Mouse (Mus musculus): ENCODE data around the gene Cdk13.

DNA sequence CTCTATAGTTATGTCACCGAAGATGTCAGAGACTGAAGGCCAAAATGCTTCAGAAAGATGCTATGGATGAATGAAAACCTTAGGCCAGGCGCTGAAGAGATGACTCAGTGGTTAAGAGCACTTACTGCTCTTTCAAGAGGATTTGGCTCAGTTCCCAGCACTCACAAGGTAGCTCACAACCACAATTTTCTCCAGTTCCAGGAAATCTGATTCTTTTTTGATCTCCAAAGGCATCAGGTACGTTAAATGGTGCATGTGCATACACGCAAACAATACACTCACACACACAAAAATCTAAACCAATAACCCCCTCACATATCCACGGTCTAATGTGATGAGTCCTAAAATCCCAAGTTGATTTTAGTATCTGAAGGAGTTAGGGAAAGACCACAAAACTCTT, 111.1 kb downstream of the Cdk13 start:
- no peak for TF ChIP-seq POLR2A (IDR thresholded peaks at IDR 0.05; ENCODE audit: extremely low read depth, insufficient read depth, low read length)
- no peak for TF ChIP-seq CTCF (IDR thresholded peaks at IDR 0.05; ENCODE audit: extremely low read depth, insufficient read depth, low read length)
